Mouse (Mus musculus) MEL (cell line): ENCODE measurements at regions not wholly inside any gene's neighbourhood (a gene's known extent, or its start where the extent isn't known, plus 50 kb on each side); places are given as distances from the start of the nearest gene placed in this dataset.

ENCODE experiments used
- DNase-seq: peaks from one replicate; pipeline ENCODE4 v3.0.0; 2011; ENCODE audit warnings: low read depth, low spot score
- H3K27ac ChIP-seq: 2 replicates; pipeline ENCODE4 v1.5.1; 2012; ENCODE audit warnings: low read depth, mild to moderate bottlenecking, control low read depth, low read length, moderate library complexity; ENCODE audit not compliant: control insufficient read depth
- H3K27me3 ChIP-seq, 2 experiments: fragments of 150-350 bp in 1 of 2; sonication (generic) in 1 of 2; 2 replicates each; pipeline ENCODE4 v1.6.1; 2012; ENCODE audit warnings: low read length in 2 of 2, mild to moderate bottlenecking in 2 of 2, improper control_type of control experiment in 1 of 2, moderate library complexity in 1 of 2; ENCODE audit not compliant: insufficient read depth in 2 of 2, control insufficient read depth in 1 of 2
- H3K36me3 ChIP-seq, 2 experiments: 2 replicates each; pipeline ENCODE4 v1.6.1; 2012 to 2014; ENCODE audit warnings: low read length in 2 of 2, improper control_type of control experiment in 1 of 2, inconsistent platforms in 1 of 2, mild to moderate bottlenecking in 1 of 2; ENCODE audit not compliant: insufficient read depth in 2 of 2, control insufficient read depth in 1 of 2
- H3K4me1 ChIP-seq, 2 experiments: fragments of 150-350 bp in 1 of 2; sonication (generic) in 1 of 2; 2 replicates each; pipeline ENCODE4 v1.6.1; 2012; ENCODE audit warnings: low read length in 2 of 2, improper control_type of control experiment in 1 of 2, mild to moderate bottlenecking in 1 of 2; ENCODE audit not compliant: insufficient read depth in 2 of 2, control insufficient read depth in 1 of 2
- H3K4me3 ChIP-seq, 2 experiments: fragments of 150-350 bp in 1 of 2; sonication (generic) in 1 of 2; 2 replicates each; pipeline ENCODE4 v1.5.1; 2012; ENCODE audit warnings: low read depth in 2 of 2, low read length in 2 of 2, mild to moderate bottlenecking in 2 of 2, moderate library complexity in 2 of 2, control low read depth in 1 of 2, improper control_type of control experiment in 1 of 2; ENCODE audit not compliant: control insufficient read depth in 1 of 2, insufficient read depth in 1 of 2
- H3K79me2 ChIP-seq: 2 replicates; pipeline ENCODE4 v1.6.1; 2012; ENCODE audit warnings: mild to moderate bottlenecking, low read length, moderate library complexity; ENCODE audit not compliant: control insufficient read depth, poor library complexity, insufficient read depth
- H3K9ac ChIP-seq: 2 replicates; pipeline ENCODE4 v1.6.1; 2012; ENCODE audit warnings: low read depth, mild to moderate bottlenecking, control low read depth, low read length, moderate library complexity; ENCODE audit not compliant: control insufficient read depth, poor library complexity, severe bottlenecking
- H3K9me3 ChIP-seq: fragments of 150-350 bp; sonication (generic); replicated peaks from 2 replicates; pipeline ENCODE4 v1.6.1; 2012; ENCODE audit warnings: mild to moderate bottlenecking, low read length, improper control_type of control experiment, moderate library complexity; ENCODE audit not compliant: insufficient read depth
- BHLHE40 ChIP-seq: IDR thresholded peaks from 2 replicates; pipeline ENCODE4 v1.6.1; 2012; ENCODE audit warnings: low read depth, mild to moderate bottlenecking, inconsistent platforms, low read length, improper control_type of control experiment, borderline replicate concordance
- CHD1 ChIP-seq: IDR thresholded peaks from 2 replicates; pipeline ENCODE4 v1.6.1; 2012; ENCODE audit warnings: low read depth, mild to moderate bottlenecking, inconsistent platforms, low read length, improper control_type of control experiment
- CHD2 ChIP-seq: IDR thresholded peaks from 2 replicates; pipeline ENCODE4 v1.6.1; 2011; ENCODE audit warnings: low read length, improper control_type of control experiment
- E2F4 ChIP-seq: IDR thresholded peaks from 2 replicates; pipeline ENCODE4 v1.6.1; 2011; ENCODE audit warnings: low read depth, low read length, improper control_type of control experiment, borderline replicate concordance
- EP300 ChIP-seq, 2 experiments: IDR thresholded peaks; 2 replicates each; pipeline ENCODE4 v1.6.1; 2011; ENCODE audit warnings: improper control_type of control experiment in 2 of 2, low read length in 2 of 2, low read depth in 1 of 2, mild to moderate bottlenecking in 1 of 2
- GABPA ChIP-seq: IDR thresholded peaks from 2 replicates; pipeline ENCODE4 v1.6.1; 2012; ENCODE audit warnings: low read depth, mild to moderate bottlenecking, inconsistent platforms, low read length, improper control_type of control experiment, moderate library complexity
- HCFC1 ChIP-seq: IDR thresholded peaks from 2 replicates; pipeline ENCODE4 v1.6.1; 2012; ENCODE audit warnings: low read depth, mild to moderate bottlenecking, inconsistent platforms, low read length, improper control_type of control experiment, moderate library complexity
- KAT2A ChIP-seq: conservative IDR thresholded peaks from 2 replicates; pipeline ENCODE4 v1.6.1; 2012; ENCODE audit warnings: low read depth, low read length, improper control_type of control experiment, inconsistent platforms
- MAFK ChIP-seq: IDR thresholded peaks from 2 replicates; pipeline ENCODE4 v1.6.1; 2011; ENCODE audit warnings: low read depth, mild to moderate bottlenecking, low read length, improper control_type of control experiment, borderline replicate concordance
- MAZ ChIP-seq: IDR thresholded peaks from 2 replicates; pipeline ENCODE4 v1.6.1; 2012; ENCODE audit warnings: low read depth, mild to moderate bottlenecking, inconsistent platforms, low read length, improper control_type of control experiment
- MXI1 ChIP-seq: IDR thresholded peaks from 2 replicates; pipeline ENCODE4 v1.6.1; 2011; ENCODE audit warnings: mild to moderate bottlenecking, low read depth, low read length, improper control_type of control experiment
- MYC ChIP-seq: IDR thresholded peaks from 2 replicates; pipeline ENCODE4 v1.6.1; 2011; ENCODE audit warnings: low read depth, mild to moderate bottlenecking, low read length, improper control_type of control experiment, moderate library complexity
- NRF1 ChIP-seq: IDR thresholded peaks from 2 replicates; pipeline ENCODE4 v1.6.1; 2014; ENCODE audit warnings: low read depth, mild to moderate bottlenecking, inconsistent platforms, low read length, improper control_type of control experiment, moderate library complexity; ENCODE audit not compliant: poor library complexity, insufficient read depth, severe bottlenecking
- POLR2A ChIP-seq, 2 experiments: IDR thresholded peaks; 2 replicates each; pipeline ENCODE4 v1.6.1; 2011 to 2012; ENCODE audit warnings: low read length in 2 of 2, mild to moderate bottlenecking in 2 of 2, control low read depth in 1 of 2, improper control_type of control experiment in 1 of 2, low read depth in 1 of 2, moderate library complexity in 1 of 2; ENCODE audit not compliant: control insufficient read depth in 1 of 2, insufficient read depth in 1 of 2, poor library complexity in 1 of 2
- RCOR1 ChIP-seq: IDR thresholded peaks from 2 replicates; pipeline ENCODE4 v1.6.1; 2012; ENCODE audit warnings: low read depth, mild to moderate bottlenecking, inconsistent platforms, low read length, improper control_type of control experiment
- TAL1 ChIP-seq: IDR thresholded peaks from 2 replicates; pipeline ENCODE4 v1.6.1; 2012; ENCODE audit warnings: mild to moderate bottlenecking, inconsistent platforms, low read length, moderate library complexity, mixed read lengths
- USF1 ChIP-seq: IDR thresholded peaks from 2 replicates; pipeline ENCODE4 v1.6.1; 2014; ENCODE audit warnings: low read depth, mild to moderate bottlenecking, inconsistent platforms, low read length, improper control_type of control experiment, moderate library complexity
- USF2 ChIP-seq, 2 experiments: IDR thresholded peaks; 2 replicates each; pipeline ENCODE4 v1.6.1; 2011 to 2012; ENCODE audit warnings: improper control_type of control experiment in 2 of 2, low read length in 2 of 2, borderline replicate concordance in 1 of 2, inconsistent platforms in 1 of 2, low read depth in 1 of 2, mild to moderate bottlenecking in 1 of 2; ENCODE audit not compliant: insufficient read depth in 1 of 2
- ZKSCAN1 ChIP-seq: IDR thresholded peaks from 2 replicates; pipeline ENCODE4 v1.6.1; 2012; ENCODE audit warnings: low read depth, mild to moderate bottlenecking, inconsistent platforms, low read length, improper control_type of control experiment, moderate library complexity
- ZMIZ1 ChIP-seq: IDR thresholded peaks from 2 replicates; pipeline ENCODE4 v1.6.1; 2012; ENCODE audit warnings: low read depth, mild to moderate bottlenecking, inconsistent platforms, low read length, improper control_type of control experiment, moderate library complexity
- ZNF384 ChIP-seq: IDR thresholded peaks from 2 replicates; pipeline ENCODE4 v1.6.1; 2012; ENCODE audit warnings: low read depth, mild to moderate bottlenecking, inconsistent platforms, low read length, improper control_type of control experiment

DNA sequence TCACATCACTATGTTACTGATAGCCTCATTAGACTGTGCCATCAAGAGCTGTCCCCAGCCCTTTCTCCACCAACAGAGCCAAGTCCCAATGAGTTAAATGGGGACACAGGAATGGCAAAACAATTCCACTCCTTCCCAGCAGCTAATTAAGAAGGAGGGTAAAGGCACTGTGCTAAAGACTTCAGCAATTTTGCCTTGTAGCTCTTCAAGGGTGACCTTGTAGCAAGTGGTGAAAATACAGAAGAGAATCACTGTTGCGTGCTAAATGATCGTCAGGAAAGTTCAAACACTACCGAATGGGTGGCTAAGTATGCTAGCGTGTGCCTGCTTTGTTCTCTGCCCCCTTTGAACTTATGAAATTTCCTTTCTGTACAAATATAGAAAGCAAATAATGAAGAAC is 519.9 kb upstream of the Apob start:
- no peak overlapping the region for H3K27ac ChIP-seq
- no peaks in the 10 kb centered on the region for H3K9me3 ChIP-seq
- no peaks in the 10 kb centered on the region for H3K36me3 ChIP-seq
- no peak for DNase-seq
- no peaks in the 10 kb centered on the region for H3K4me1 ChIP-seq
- TF ChIP-seq MXI1 = no peak
- TF ChIP-seq MYC = no peak
- no peak for TF ChIP-seq TAL1
- TF ChIP-seq MAZ = no peak
- no peak for TF ChIP-seq CHD1
- TF ChIP-seq RCOR1 = no peak
- no peak for TF ChIP-seq MAFK
- no peak for TF ChIP-seq USF1
- TF ChIP-seq NRF1 = no peak
- no peak for TF ChIP-seq ZMIZ1
- TF ChIP-seq POLR2A (IDR thresholded peaks at IDR 0.05; ENCODE audit: control insufficient read depth in 1 of 2, insufficient read depth in 1 of 2, low read depth in 1 of 2, low read length in 2 of 2, poor library complexity in 1 of 2) = no peak
- no peak for TF ChIP-seq EP300 (IDR thresholded peaks at IDR 0.05; ENCODE audit: low read depth in 1 of 2, low read length in 2 of 2)
- TF ChIP-seq USF2 (IDR thresholded peaks at IDR 0.05; ENCODE audit: borderline replicate concordance in 1 of 2, insufficient read depth in 1 of 2, low read depth in 1 of 2, low read length in 2 of 2) = no peak
- TF ChIP-seq E2F4 = no peak
- TF ChIP-seq BHLHE40 = no peak
- TF ChIP-seq ZNF384 = no peak
- TF ChIP-seq GABPA = no peak
- no peak for TF ChIP-seq HCFC1
- no peak for TF ChIP-seq ZKSCAN1
- TF ChIP-seq KAT2A = no peak
- TF ChIP-seq, all 39 proteins: peak for 0
- Histone ChIP-seq H3K4me3 (no peak overlapping the region), H3K79me2 (no peaks in the 10 kb centered on the region), H3K27me3 (no peaks in the 10 kb centered on the region), H3K9ac (no peak overlapping the region)

DNA sequence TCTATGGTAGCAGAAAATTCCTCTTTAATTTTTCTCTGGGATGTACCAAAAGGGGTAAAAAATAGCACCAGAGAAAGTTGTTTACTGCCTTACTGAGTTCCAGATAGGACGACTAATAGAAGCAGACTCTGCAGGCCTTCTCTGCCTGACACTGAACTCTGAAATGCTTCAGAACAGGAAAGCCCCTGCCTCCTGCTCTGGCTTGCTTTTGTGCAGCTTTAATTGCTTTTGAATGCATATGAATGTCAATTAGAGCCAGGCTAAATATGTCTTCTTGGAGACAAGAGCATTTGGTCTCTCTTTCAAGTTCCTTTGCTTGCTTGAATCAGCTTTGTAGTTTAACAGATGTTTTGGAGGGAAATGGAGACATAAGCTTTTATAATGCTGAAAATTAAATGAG is 512.5 kb upstream of the Apob start:
- H3K79me2 ChIP-seq = no peaks in the 10 kb centered on the region
- no peaks in the 10 kb centered on the region for H3K4me1 ChIP-seq
- no peak overlapping the region for H3K27ac ChIP-seq
- no peak overlapping the region for H3K4me3 ChIP-seq
- H3K9ac ChIP-seq = no peak overlapping the region
- H3K27me3 ChIP-seq = no peaks in the 10 kb centered on the region
- H3K36me3 ChIP-seq = no peaks in the 10 kb centered on the region
- no peak for DNase-seq
- no peaks in the 10 kb centered on the region for H3K9me3 ChIP-seq
- TF ChIP-seq ZMIZ1 (no peak), EP300 (IDR thresholded peaks at IDR 0.05; ENCODE audit: low read depth in 1 of 2, low read length in 2 of 2) (no peak), CHD2 (no peak)
